Mouse (Mus musculus): ENCODE data around the gene Anp32e. TPM values are rescaled to one million over a fixed set of nuclear protein-coding genes. Genes with fewer than 3 reads are reported as not detected.
"Not testable (repeated sequence)": the region's sequence is repeated elsewhere in the genome, so short reads cannot be mapped to it uniquely, and the experiment has no call there.

The Anp32e gene
- polyA plus RNA-seq, 1 experiment from 2014 or later = 185 TPM

- Histone ChIP-seq H3K4me3 (peak within 1 kb of the TSS; percentile 74), H3K4me2 (peak within 1 kb of the TSS; percentile 90), H3K9ac (peak within 1 kb of the TSS; percentile 79), H3K27ac (peak within 1 kb of the TSS; percentile 70), H3K4me1 (peaks cover 42% of the 10 kb centered on the region), H3K36me3 (peaks cover 12% of the 10 kb centered on the region; the same call in 1 of the 2 replicates)
- WGBS (ENCODE audit: insufficient replicate concordance) = under 1% methylated on average over 32 of the region's 43 CpGs
- H3K27me3 ChIP-seq (replicated peaks); H3K9me3 ChIP-seq (replicated peaks): not testable (repeated sequence)
- ATAC-seq = peak; percentile 99
Observed at GRCm38 (mm10) chr3:95893606-95894316, 35.3 kb upstream of the Anp32e start, which contains the start of gene Aph1a. TSS of gene Aph1a (plus strand) at chr3:95893969.

- no peak for ATAC-seq
- Histone ChIP-seq H3K4me3 (peak overlapping the region; percentile 74), H3K9me3 (replicated peaks) (no peaks in the 10 kb centered on the region), H3K36me3 (peaks cover 14% of the 10 kb centered on the region; the same call in 1 of the 2 replicates), H3K9ac (peak overlapping the region; percentile 79), H3K27me3 (replicated peaks) (peaks cover 1% of the 10 kb centered on the region; the same call in 1 of the 2 replicates), H3K27ac (peak overlapping the region; percentile 70), H3K4me1 (peaks cover 42% of the 10 kb centered on the region), H3K4me2 (peak overlapping the region; percentile 90)
- WGBS (ENCODE audit: insufficient replicate concordance) = 6% methylated on average over 16 of the region's 16 CpGs
Observed at GRCm38 (mm10) chr3:95894317-95895160, 34.5 kb upstream of the Anp32e start.

GRCm38 (mm10) chr3:95895501-95895900 is 33.5 kb upstream of the Anp32e start:
- H3K4me3 ChIP-seq; H3K9ac ChIP-seq; ATAC-seq; H3K9me3 ChIP-seq (replicated peaks); H3K27me3 ChIP-seq (replicated peaks); H3K27ac ChIP-seq: not testable (repeated sequence)
- Histone ChIP-seq H3K4me2 (peak overlapping the region; percentile 90), H3K36me3 (peaks cover 14% of the 10 kb centered on the region; the same call in 1 of the 2 replicates), H3K4me1 (peaks cover 42% of the 10 kb centered on the region)
- 80% methylated on average over 7 of the region's 7 CpGs for WGBS (ENCODE audit: insufficient replicate concordance)

GRCm38 (mm10) chr3:95899800-95900524 is 29.1 kb upstream of the Anp32e start:
- H3K27ac ChIP-seq = no peak overlapping the region
- no peak overlapping the region for H3K4me3 ChIP-seq
- no peak for ATAC-seq
- H3K4me2 ChIP-seq = no peak overlapping the region
- H3K27me3 ChIP-seq (replicated peaks) = peaks cover 50% of the 10 kb centered on the region
- H3K36me3 ChIP-seq = peaks cover 14% of the 10 kb centered on the region; the same call in 1 of the 2 replicates
- H3K4me1 ChIP-seq = peaks cover 24% of the 10 kb centered on the region
- 64% methylated on average over 13 of the region's 13 CpGs for WGBS (ENCODE audit: insufficient replicate concordance)
- no peaks in the 10 kb centered on the region for H3K9me3 ChIP-seq (replicated peaks)
- H3K9ac ChIP-seq = no peak overlapping the region

- ATAC-seq = no peak
- WGBS (ENCODE audit: insufficient replicate concordance) = 66% methylated on average over 9 of the region's 9 CpGs
- Histone ChIP-seq H3K4me1 (peaks cover 32% of the 10 kb centered on the region), H3K4me3 (no peak overlapping the region), H3K27ac (peak overlapping the region; percentile 33), H3K36me3 (peaks cover 8% of the 10 kb centered on the region; the same call in 1 of the 2 replicates), H3K27me3 (replicated peaks) (peaks cover 68% of the 10 kb centered on the region), H3K9me3 (replicated peaks) (no peaks in the 10 kb centered on the region), H3K9ac (no peak overlapping the region), H3K4me2 (no peak overlapping the region)
Observed at GRCm38 (mm10) chr3:95901616-95902372, 27.3 kb upstream of the Anp32e start.

GRCm38 (mm10) chr3:95902373-95902625 is 26.7 kb upstream of the Anp32e start:
- no peak overlapping the region for H3K4me2 ChIP-seq
- H3K9ac ChIP-seq = no peak overlapping the region
- H3K4me3 ChIP-seq = no peak overlapping the region
- H3K27me3 ChIP-seq (replicated peaks) = peaks cover 73% of the 10 kb centered on the region
- H3K4me1 ChIP-seq = peaks cover 33% of the 10 kb centered on the region
- H3K9me3 ChIP-seq (replicated peaks) = no peaks in the 10 kb centered on the region
- ATAC-seq = no peak
- peaks cover 8% of the 10 kb centered on the region; the same call in 1 of the 2 replicates for H3K36me3 ChIP-seq
- peak overlapping the region; percentile 33; the same call in 1 of the 2 replicates for H3K27ac ChIP-seq

GRCm38 (mm10) chr3:95902643-95903042 is 26.4 kb upstream of the Anp32e start:
- H3K4me1 ChIP-seq = peaks cover 33% of the 10 kb centered on the region

GRCm38 (mm10) chr3:95903753-95904502 is 25.1 kb upstream of the Anp32e start:
- ATAC-seq = peak; percentile 63
- H3K27me3 ChIP-seq (replicated peaks) = peaks cover 84% of the 10 kb centered on the region
- H3K9ac ChIP-seq = peak overlapping the region; percentile 40
- WGBS (ENCODE audit: insufficient replicate concordance) = 10% methylated on average over 15 of the region's 15 CpGs
- no peaks in the 10 kb centered on the region for H3K9me3 ChIP-seq (replicated peaks)
- peaks cover under 1% of the 10 kb centered on the region; the same call in 1 of the 2 replicates for H3K36me3 ChIP-seq
- peaks cover 33% of the 10 kb centered on the region for H3K4me1 ChIP-seq
- peak overlapping the region; percentile 65 for H3K4me2 ChIP-seq
- H3K4me3 ChIP-seq = peak overlapping the region; percentile 34
- H3K27ac ChIP-seq = peak overlapping the region; percentile 79

More at GRCm38 (mm10) chr3:95902643-95903042, 26.4 kb upstream of the Anp32e start:
- 41% methylated on average over 6 of the region's 6 CpGs for WGBS (ENCODE audit: insufficient replicate concordance)
- Histone ChIP-seq H3K9ac (no peak overlapping the region), H3K36me3 (peaks cover 8% of the 10 kb centered on the region; the same call in 1 of the 2 replicates), H3K4me3 (no peak overlapping the region), H3K9me3 (replicated peaks) (no peaks in the 10 kb centered on the region), H3K27ac (peak overlapping the region; percentile 33; the same call in 1 of the 2 replicates), H3K4me2 (no peak overlapping the region), H3K27me3 (replicated peaks) (peaks cover 77% of the 10 kb centered on the region)
- no peak for ATAC-seq

GRCm38 (mm10) chr3:95904568-95904967 is 24.5 kb upstream of the Anp32e start, which contains the start of gene Car14:
TSS of gene Car14 (minus strand) at chr3:95904691.
- H3K9me3 ChIP-seq (replicated peaks) = no peaks in the 10 kb centered on the region
- no peak for ATAC-seq
- H3K27me3 ChIP-seq (replicated peaks) = peaks cover 86% of the 10 kb centered on the region
- peak within 1 kb of the TSS; percentile 34 for H3K4me3 ChIP-seq
- peak within 1 kb of the TSS; percentile 40 for H3K9ac ChIP-seq
- H3K4me2 ChIP-seq = peak within 1 kb of the TSS; percentile 65
- WGBS (ENCODE audit: insufficient replicate concordance) = 3% methylated on average over 15 of the region's 15 CpGs
- H3K36me3 ChIP-seq = no peaks in the 10 kb centered on the region
- H3K4me1 ChIP-seq = peaks cover 33% of the 10 kb centered on the region
- peak within 1 kb of the TSS; percentile 79 for H3K27ac ChIP-seq

- peaks cover 33% of the 10 kb centered on the region for H3K4me1 ChIP-seq
- H3K9me3 ChIP-seq (replicated peaks) = no peaks in the 10 kb centered on the region
- peak; percentile 44; the same call in 1 of the 2 replicates for ATAC-seq
- H3K4me2 ChIP-seq = peak overlapping the region; percentile 65
- H3K9ac ChIP-seq = peak overlapping the region; percentile 24; the same call in 1 of the 2 replicates
- no peaks in the 10 kb centered on the region for H3K36me3 ChIP-seq
- WGBS (ENCODE audit: insufficient replicate concordance) = 2% methylated on average over 18 of the region's 18 CpGs
- H3K27ac ChIP-seq = peak overlapping the region; percentile 79
- H3K27me3 ChIP-seq (replicated peaks) = peaks cover 80% of the 10 kb centered on the region
- H3K4me3 ChIP-seq = peak overlapping the region; percentile 34
Observed at GRCm38 (mm10) chr3:95905146-95905939, 23.7 kb upstream of the Anp32e start.
